Mouse (Mus musculus) layer of hippocampus, adult 9-10 months (tissue): ENCODE measurements at regions not wholly inside any gene's neighbourhood (a gene's known extent, or its start where the extent isn't known, plus 50 kb on each side); places are given as distances from the start of the nearest gene placed in this dataset.
A peak's percentile ranks its signal among the peaks of the same experiment; 100 is the strongest.

ENCODE experiments used
- DNase-seq: peaks from one replicate; pipeline ENCODE4 v3.0.0; 2022; ENCODE audit warnings: low spot score

GRCm38 (mm10) chr16:26302045-26302444 is 69.6 kb downstream of the Cldn1 start:
- no peak for DNase-seq

DNA sequence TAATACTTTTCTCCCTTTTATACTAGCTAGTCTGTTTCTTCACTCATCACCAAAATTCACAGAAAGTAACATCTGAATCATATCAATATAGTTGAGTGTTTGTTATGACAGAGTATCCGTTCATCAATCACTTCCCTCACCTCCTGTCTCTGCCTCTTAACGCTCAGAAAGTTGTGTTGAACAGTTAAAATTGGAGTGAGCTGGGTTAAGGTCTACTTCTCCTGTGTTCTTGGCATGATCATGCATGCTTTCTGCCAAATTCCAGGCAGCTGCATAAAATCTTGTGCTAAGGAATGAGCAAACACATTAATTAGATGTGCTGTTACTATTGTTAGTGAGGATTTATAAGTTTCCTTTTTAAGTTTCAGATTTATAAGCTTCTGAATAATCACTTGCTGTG is 79.9 kb downstream of the Cldn1 start:
- no peak for DNase-seq

GRCm38 (mm10) chr16:26285627-26286026 is 86.0 kb downstream of the Cldn1 start:
- DNase-seq: no peak

GRCm38 (mm10) chr16:26284713-26285112 is 86.9 kb downstream of the Cldn1 start:
- DNase-seq: no peak

DNA sequence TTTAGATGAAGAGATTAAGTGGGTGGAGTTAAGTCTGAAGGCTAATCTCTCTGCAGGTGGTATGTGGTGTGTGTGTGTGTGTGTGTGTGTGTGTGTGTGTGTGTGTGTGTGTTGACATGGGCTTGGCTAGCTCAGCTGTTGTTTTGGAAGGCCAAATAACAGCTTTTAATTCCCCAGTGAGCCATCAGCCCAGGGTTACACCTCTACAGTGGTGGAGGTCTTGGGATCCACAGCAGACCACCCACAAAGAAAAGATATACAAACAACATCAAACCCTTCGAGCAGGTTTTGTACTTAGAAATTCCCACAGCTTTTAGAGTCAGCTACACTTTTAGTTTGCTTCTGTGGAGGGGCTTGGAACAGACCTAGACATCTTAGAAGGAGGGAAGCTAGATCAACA is 89.2 kb downstream of the Cldn1 start:
- no peak for DNase-seq

DNA sequence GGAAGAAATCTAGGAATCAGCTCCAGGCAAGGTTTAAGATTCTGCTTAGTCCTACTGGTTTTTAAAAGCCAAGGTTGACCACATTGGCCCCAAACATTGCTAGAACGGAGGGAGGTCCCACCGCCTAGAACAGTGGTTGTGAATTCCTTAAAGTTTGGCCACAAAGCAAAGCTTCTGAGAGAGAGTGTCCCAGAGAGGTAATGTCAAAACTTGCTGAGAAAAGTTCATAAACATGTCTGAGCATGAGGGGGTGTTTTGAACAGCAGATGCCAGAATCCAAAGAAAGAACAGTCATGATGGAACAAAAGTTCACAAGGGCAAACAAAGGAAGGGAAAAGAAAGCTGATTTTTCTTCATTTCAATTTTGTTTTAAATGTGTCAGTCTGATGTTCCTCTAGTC is 90.1 kb downstream of the Cldn1 start:
- DNase-seq: no peak

GRCm38 (mm10) chr16:26276789-26277188 is 94.9 kb downstream of the Cldn1 start:
- DNase-seq: no peak

GRCm38 (mm10) chr16:26252824-26253223 is 118.8 kb downstream of the Cldn1 start:
- no peak for DNase-seq

DNA sequence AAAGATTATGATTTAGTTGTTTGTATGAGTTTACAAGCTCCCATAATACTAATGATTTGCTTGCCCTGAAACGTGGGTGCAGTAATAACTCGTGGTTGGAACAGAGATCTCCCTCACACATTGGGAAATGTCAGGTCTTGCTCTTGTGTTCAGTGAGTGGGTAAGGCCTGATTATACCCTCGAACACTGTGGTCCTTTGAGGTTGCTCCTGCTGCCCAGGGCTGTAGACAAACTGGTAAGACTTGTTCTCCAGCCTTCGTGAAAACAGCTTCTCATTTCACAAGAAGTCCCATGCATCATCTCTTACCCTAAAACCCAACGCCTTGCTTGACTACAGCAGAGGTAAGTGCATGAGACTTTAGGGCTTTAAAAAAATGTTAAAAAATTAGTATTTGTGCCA is 119.9 kb downstream of the Cldn1 start:
- DNase-seq: no peak

DNA sequence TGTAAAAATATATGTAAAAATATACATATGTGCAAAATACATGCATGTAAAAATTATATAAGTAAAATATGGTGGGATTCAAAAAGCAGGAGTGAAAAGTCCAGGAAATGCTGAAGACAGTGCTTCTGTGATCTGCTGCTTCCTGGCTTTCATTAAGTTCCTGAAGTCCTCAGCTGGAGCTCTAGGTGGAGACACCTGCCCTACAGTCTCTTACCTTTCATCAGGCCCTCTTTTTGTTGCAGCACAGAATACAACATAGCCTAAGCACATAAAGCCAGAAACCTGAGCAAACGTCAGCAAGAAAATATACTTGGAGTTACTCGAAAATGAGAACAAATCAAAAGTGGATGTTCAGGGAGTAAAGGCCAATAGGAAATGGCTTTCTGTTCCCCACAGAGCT is 120.6 kb downstream of the Cldn1 start:
- no peak for DNase-seq

DNA sequence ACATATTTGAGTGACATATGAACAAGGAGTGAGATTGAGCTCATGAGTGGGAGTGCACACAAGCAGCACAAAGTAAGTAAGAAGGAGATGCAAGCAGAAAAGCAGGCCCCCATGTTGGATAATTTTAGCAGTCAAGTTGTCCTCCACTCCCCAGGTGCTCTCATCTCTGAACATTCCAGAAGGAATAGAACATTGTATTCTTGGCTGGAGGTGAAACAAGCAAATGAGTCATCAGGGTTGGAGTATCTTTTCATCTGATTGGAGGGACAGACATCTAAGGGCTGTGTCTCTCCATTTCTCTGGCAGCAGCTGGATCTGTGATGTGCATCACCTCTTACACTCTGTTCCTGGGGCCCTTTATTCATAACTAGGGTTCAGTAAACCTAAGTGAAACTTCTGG is 122.7 kb downstream of the Cldn1 start:
- DNase-seq: no peak

- no peak for DNase-seq
Observed at GRCm38 (mm10) chr16:26247926-26248325, 123.7 kb downstream of the Cldn1 start.

GRCm38 (mm10) chr16:26235239-26235638 is 129.7 kb upstream of the P3h2 start:
- no peak for DNase-seq

- DNase-seq: peak; percentile 94
Observed at GRCm38 (mm10) chr16:26234113-26234512, 128.5 kb upstream of the P3h2 start.

DNA sequence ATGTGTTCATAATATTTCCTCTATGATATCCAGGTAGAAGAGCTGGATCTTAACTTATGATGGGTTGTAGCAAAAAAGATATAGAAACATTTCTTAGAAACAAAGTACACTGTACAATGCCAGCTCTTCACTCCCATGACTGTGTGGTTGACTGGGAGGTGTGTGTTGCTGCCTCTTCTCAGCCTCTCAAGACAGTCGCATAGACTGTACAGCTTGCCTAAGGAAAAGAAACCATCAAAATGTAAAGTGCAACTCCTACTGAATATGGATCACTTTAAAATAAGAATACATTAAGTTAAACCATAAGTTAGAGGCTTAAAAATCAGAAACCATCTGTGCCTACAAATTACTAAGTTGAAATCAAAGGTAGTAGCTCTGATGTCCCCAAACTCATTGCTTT is 125.5 kb upstream of the P3h2 start:
- DNase-seq: no peak

- DNase-seq: no peak
Observed at GRCm38 (mm10) chr16:26211418-26211817, 105.8 kb upstream of the P3h2 start.

GRCm38 (mm10) chr16:26199125-26199524 is 93.5 kb upstream of the P3h2 start:
- DNase-seq: peak; percentile 55

DNA sequence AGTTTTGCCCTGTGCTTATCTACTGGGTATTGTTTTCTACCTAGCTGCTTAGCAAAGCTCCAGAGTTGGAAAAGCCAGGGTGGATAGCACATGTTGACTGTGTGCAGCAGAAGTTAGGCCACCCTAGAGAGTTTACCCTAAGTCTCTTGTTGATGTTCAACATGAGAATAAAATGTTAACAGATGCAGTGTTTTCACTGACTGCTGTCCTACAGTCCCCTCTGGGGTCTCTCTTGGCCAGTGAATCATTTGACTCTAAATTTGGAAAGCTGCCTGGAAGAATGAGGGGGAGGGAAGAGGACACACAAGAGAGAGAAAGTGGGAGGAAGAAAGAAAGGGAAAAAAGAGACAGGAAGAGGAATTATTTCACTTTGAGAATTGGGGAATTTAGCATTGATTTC is 90.8 kb upstream of the P3h2 start:
- DNase-seq: no peak

DNA sequence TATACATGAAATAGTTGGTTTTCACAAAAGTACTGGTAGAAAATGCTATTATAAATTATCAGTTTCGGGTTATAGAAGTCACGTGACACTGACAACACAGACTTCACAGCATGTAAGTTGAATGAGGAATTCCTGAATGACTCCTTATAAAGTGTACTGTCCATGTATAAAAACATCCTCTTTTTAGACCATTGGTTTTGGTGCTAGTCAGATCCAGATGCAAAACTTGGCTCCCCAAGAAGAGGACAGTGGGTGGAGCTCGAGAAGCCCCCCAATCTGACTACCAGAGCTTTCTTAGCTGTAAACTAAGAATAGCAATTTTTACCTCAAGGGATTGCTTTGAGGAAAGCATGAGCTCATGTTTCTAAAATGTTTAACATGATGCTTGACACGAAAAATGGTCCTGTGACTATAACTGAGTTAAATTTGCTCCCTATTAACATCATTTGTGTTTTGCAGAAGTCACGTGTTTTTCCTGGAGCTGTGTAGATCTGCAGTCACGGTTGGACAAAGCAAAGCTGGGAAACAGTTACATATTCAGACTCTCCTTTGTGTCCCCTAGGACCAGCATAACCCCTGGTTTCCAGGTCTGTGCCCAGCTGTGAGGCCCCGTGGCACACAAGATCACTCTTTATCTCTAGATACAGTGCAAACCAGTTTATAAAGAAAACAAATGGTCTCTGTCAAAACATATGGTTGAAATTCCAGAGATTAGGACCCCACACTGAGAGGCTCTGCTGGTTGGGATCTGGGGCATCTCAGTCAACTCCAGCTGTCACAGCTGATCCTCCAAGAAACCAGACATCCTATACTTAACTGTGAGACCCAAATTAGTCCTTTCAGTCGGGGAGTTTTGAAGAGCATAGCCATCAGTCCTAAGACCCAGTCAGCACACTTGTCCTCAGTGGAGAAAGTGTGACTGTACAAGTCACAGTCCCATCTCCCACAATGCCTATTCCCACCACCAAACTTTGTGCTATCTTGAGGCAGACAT is 80.0 kb upstream of the P3h2 start:
- no peak for DNase-seq

DNA sequence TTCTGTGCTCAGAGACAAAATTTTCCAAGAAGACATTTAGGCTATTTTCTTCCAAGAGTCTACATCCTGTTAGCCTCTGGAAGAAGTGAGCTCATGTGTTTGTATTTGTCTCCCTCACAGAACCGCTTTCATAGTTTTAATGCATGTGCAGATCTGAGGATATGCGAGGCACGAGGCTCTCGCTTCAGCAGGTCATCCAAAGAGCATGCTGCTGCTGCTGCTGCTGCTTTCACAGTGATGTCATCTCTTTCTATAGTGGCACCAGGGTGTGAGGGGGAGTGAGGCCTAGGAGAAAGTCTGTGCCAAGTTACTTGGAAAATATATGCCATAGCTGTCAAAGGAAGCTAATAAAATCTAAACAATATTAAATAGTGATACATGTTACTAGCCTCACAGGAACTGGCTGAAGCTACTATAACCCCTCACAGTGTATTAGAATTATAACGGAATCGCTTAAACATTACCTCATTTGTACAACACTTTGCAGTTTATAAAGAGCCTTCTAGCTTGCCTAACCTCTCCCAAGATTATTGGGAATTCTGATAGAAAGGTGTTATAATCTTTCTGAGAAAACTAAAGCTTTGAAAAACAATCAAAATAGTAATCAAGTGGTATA is 79.2 kb upstream of the P3h2 start:
- no peak for DNase-seq

DNA sequence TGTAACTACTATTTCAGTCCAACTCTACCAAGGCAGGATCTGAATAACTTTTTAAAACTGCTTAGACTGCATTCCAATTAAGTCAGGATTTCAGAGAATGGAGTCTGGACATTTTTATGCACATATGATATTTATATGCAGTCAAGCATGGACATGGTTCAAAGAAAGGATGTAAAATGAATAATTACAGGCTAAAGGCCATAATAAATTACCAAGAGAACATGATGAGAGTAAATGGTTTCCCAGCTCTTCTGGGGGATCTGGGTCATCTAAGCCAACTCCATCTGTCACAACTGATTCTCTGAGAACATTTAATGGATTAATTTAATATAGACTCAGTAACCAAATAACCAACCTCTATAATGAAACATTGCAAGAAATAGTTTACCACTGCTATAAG is 77.9 kb upstream of the P3h2 start:
- DNase-seq: no peak

- no peak for DNase-seq
Observed at GRCm38 (mm10) chr16:26181716-26182115, 76.1 kb upstream of the P3h2 start.

DNA sequence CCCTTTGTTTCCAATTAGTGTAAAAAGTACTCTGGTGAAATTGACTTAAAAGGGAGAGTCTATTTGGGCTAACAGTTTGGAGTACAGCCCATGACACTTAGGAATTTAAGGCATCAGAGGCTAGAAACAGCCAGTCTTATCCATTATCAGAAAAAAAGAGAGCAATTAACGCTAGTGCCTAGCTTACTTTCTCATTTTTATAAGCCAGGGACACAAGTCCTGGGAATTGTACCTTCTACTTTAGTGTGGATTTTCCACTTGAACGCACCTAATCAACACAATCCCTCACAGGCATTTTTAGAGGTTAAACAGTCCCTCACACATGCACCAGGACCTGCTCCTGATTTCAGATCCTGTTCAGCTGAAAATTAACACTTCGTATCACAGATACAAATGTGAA is 65.9 kb upstream of the P3h2 start:
- no peak for DNase-seq

- DNase-seq: no peak
Observed at GRCm38 (mm10) chr16:26169382-26169781, 63.8 kb upstream of the P3h2 start.
